Mouse (Mus musculus) heart, adult 2 months (tissue): ENCODE measurements at regions not wholly inside any gene's neighbourhood (a gene's known extent, or its start where the extent isn't known, plus 50 kb on each side); places are given as distances from the start of the nearest gene placed in this dataset.

Experiments
- CTCF ChIP-seq: fragments of 200-600 bp; IDR thresholded peaks from 2 replicates; pipeline ENCODE4 v1.8.1; 2022; ENCODE audit warnings: antibody characterized with exemption, mild to moderate bottlenecking, moderate library complexity
- EP300 ChIP-seq: fragments of 200-500 bp; IDR thresholded peaks from 2 replicates; pipeline ENCODE4 v1.6.1; 2011; ENCODE audit warnings: low read depth, low read length, control low read depth; ENCODE audit not compliant: insufficient read depth
- POLR2A ChIP-seq: fragments of 200-500 bp; IDR thresholded peaks from 2 replicates; pipeline ENCODE4 v1.6.1; 2011; ENCODE audit warnings: mild to moderate bottlenecking, low read depth, low read length, control low read depth; ENCODE audit not compliant: insufficient read depth

DNA sequence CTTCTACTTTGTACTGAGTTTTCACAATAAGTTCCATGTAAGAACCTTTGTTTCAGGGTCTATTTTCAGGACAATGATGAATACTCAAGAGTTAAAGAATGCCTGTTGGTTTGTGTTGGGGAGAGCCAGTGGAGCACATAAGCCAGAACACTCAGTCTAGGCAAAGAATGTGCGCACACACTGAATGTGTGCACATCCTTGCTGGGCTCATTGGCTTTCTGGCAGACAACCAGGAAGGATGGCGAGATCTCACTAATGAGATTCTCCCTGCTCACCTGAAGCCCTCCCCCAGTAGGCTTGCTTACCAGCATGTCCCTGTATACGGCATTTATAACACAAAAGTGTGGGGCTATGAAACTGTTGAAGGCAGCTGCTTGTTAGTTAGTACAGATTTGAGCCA is 411.0 kb downstream of the D3Ertd751e start:
- no peak for TF ChIP-seq CTCF
- no peak for TF ChIP-seq EP300
- no peak for TF ChIP-seq POLR2A
